Comparison of ENCODE assay signal across 8 mouse cellular contexts in the genomic region with DNA sequence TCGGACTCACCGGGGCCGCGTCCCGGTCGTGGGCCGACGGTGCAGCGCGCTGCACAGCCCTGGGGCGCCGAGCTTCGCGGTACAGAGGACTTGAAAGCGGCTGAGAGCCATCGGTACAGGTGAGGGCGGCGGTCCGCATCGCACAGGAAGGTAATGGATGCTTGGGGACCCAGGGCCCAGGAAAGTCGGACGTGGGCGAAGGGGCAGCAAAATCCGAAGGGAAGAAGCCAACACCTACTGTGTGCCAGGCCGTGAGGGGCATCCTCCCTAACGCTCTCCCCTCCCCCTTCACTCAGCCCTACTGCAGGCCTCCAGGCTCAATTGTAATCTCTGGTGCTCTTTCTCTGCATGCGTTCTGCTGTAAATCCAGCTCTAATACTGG. TPM values are rescaled to one million over a fixed set of nuclear protein-coding genes. Genes with fewer than 3 reads are reported as not detected.
DNase-seq lines count a peak whose midpoint lies in the region; ATAC-seq and TF ChIP-seq lines count a peak whose summit lies in the region.

No protein-coding gene starts in this region.

- WGBS in liver, adult 2 months: under 1% methylated on average over 27 of the region's 27 CpGs
- 0% methylated on average over 27 of the region's 27 CpGs for WGBS in forebrain, embryonic 15.5 days

- H3K27ac ChIP-seq in liver, adult 2 months (replicated peaks; ENCODE audit: insufficient read depth, low read depth, low read length): peak overlapping the region; percentile 92
- H3K27ac ChIP-seq in forebrain, embryonic 15.5 days (replicated peaks): peak overlapping the region; percentile 100

- H3K79me2 ChIP-seq in liver, adult 2 months (ENCODE audit: control insufficient read depth, insufficient read depth, low read length): peaks cover 4% of the 10 kb centered on the region; the same call in 1 of the 2 replicates

- H3K4me1 ChIP-seq in liver, adult 2 months (ENCODE audit: control insufficient read depth, insufficient read depth, low read length): peaks cover 9% of the 10 kb centered on the region; the same call in 1 of the 2 replicates
- peaks cover 47% of the 10 kb centered on the region for H3K4me1 ChIP-seq in forebrain, embryonic 15.5 days

- no peaks in the 10 kb centered on the region for H3K27me3 ChIP-seq in liver, adult 2 months (ENCODE audit: control insufficient read depth, insufficient read depth, low read length)
- H3K27me3 ChIP-seq in forebrain, embryonic 15.5 days: no peaks in the 10 kb centered on the region

- no peak; the same call in 1 of the 2 replicates for ATAC-seq in forebrain, embryonic 15.5 days (replicated peaks)

- DNase-seq in liver, adult 2 months (ENCODE audit: extremely low read depth, low read depth, low spot score): peak; percentile 28
- DNase-seq in liver (no peak), adipocyte (ENCODE audit: low spot score) (no peak)
- DNase-seq in brain, adult 2 months (ENCODE audit: low read depth, low spot score): peak; percentile 63
- peak; percentile 36 for DNase-seq in lung, postnatal 10 days
- no peak for DNase-seq in B cell, adult 2 months
- DNase-seq in urinary bladder, adult 18-20 months (ENCODE audit: low spot score in 2 of 2): no peak

- peak overlapping the region; percentile 62 for H3K4me2 ChIP-seq in forebrain, embryonic 15.5 days (replicated peaks)

- TF ChIP-seq POLR2A in liver, adult 2 months (IDR thresholded peaks at IDR 0.05; ENCODE audit: extremely low read depth, insufficient read depth, low read length): no peak

- peak overlapping the region; percentile 87 for H3K9ac ChIP-seq in liver, adult 2 months (ENCODE audit: low read depth, low read length)
- H3K9ac ChIP-seq in forebrain, embryonic 15.5 days (replicated peaks): peak overlapping the region; percentile 92

- peak overlapping the region; percentile 88 for H3K4me3 ChIP-seq in liver, adult 2 months (ENCODE audit: insufficient read depth, low read depth, low read length)
- peak overlapping the region; percentile 69 for H3K4me3 ChIP-seq in forebrain, embryonic 15.5 days

- peaks cover 6% of the 10 kb centered on the region; the same call in 1 of the 2 replicates for H3K36me3 ChIP-seq in liver, adult 2 months (ENCODE audit: control insufficient read depth, insufficient read depth, low read length)
- H3K36me3 ChIP-seq in forebrain, embryonic 15.5 days: peaks cover 42% of the 10 kb centered on the region

- H3K9me3 ChIP-seq in forebrain, embryonic 15.5 days: no peaks in the 10 kb centered on the region

- TF ChIP-seq CTCF in liver, adult 2 months (IDR thresholded peaks at IDR 0.05; ENCODE audit: low read depth, low read length): no peak

RNA-seq across cellular contexts. Expression of gene Sept1, which starts 0.4 kb away (rescaled TPM):
- 1.4 and 1.5 TPM in 2 replicates for total RNA-seq in liver, adult 2 months (2014; rRNA removed)
- 3.5 and 4.0 TPM in 2 replicates for polyA plus RNA-seq in liver, adult 2 months (2012; rRNA removed)
- 21.8 and 27.8 TPM in 2 replicates for polyA plus RNA-seq in forebrain, embryonic 15.5 days (2015; fragmentation: Nextera tagmentation; extraction: Ambion mirVana)

RNA-seq across cellular contexts. Expression of gene Zfp553, which starts 0.5 kb away (rescaled TPM):
- total RNA-seq in liver, adult 2 months (2014; rRNA removed): 2.3 and 2.9 TPM in 2 replicates
- polyA plus RNA-seq in liver, adult 2 months (2012; rRNA removed): 3.5 and 4.5 TPM in 2 replicates
- polyA plus RNA-seq in forebrain, embryonic 15.5 days (2015; fragmentation: Nextera tagmentation; extraction: Ambion mirVana): 70.7 and 71.5 TPM in 2 replicates

RNA-seq across cellular contexts. Expression of gene Zfp771, which starts 10.7 kb away (rescaled TPM):
- total RNA-seq in liver, adult 2 months (2014; rRNA removed): 19.6 and 30.1 TPM in 2 replicates
- 52.8 and 57.7 TPM in 2 replicates for polyA plus RNA-seq in liver, adult 2 months (2012; rRNA removed)
- polyA plus RNA-seq in forebrain, embryonic 15.5 days (2015; fragmentation: Nextera tagmentation; extraction: Ambion mirVana): 65.2 and 65.9 TPM in 2 replicates

RNA-seq across cellular contexts. Expression of gene Mylpf, which starts 24.7 kb away (rescaled TPM):
- total RNA-seq in liver, adult 2 months (2014; rRNA removed): 1.5 and 8.6 TPM in 2 replicates
- 0.71 and 0.93 TPM in 2 replicates for polyA plus RNA-seq in liver, adult 2 months (2012; rRNA removed)
- polyA plus RNA-seq in forebrain, embryonic 15.5 days (2015; fragmentation: Nextera tagmentation; extraction: Ambion mirVana): 6.1 and 6.3 TPM in 2 replicates

RNA-seq across cellular contexts. Expression of gene Tbc1d10b, which starts 25.1 kb away (rescaled TPM):
- total RNA-seq in liver, adult 2 months (2014; rRNA removed): 5.3 and 7.0 TPM in 2 replicates
- polyA plus RNA-seq in liver, adult 2 months (2012; rRNA removed): 7.3 and 9.5 TPM in 2 replicates
- polyA plus RNA-seq in forebrain, embryonic 15.5 days (2015; fragmentation: Nextera tagmentation; extraction: Ambion mirVana): 33.6 and 35.1 TPM in 2 replicates

Comparison
In these comparisons a context has a peak if more than half of its experiments do, and no peak if none do; other contexts are left out.
1. DNase-seq: peak in liver, adult 2 months (single experiment), brain, adult 2 months (single experiment) and lung, postnatal 10 days (single experiment); none in liver (single experiment), adipocyte (single experiment), B cell, adult 2 months (0 of 2) and urinary bladder, adult 18-20 months (0 of 2).
2. RNA of gene Zfp553, which starts 0.5 kb away (polyA plus RNA-seq): 70.7 to 71.5 TPM in forebrain, embryonic 15.5 days; 3.5 to 4.5 TPM in liver, adult 2 months; every median in the first group is over 10 times any median in the second.